Mouse (Mus musculus): ENCODE results near the gene Olfr1024.

Olfr1024 gene

GRCm38 (mm10) chr2:85904952-85905351, at the start of gene Olfr1024:
Gene Olfr1024 (minus strand): TSS chr2:85905052.
- no peak for DNase-seq (ENCODE audit: low spot score in 2 of 2)

GRCm38 (mm10) chr2:85950137-85950536, 45.3 kb upstream of the Olfr1024 start, which contains the start of gene Olfr1028:
Gene Olfr1028 (plus strand): TSS chr2:85950437.
- DNase-seq (ENCODE audit: low spot score in 2 of 2) = no peak

GRCm38 (mm10) chr2:85921258-85921657, 16.4 kb upstream of the Olfr1024 start, which contains the start of gene Olfr1026:
Gene Olfr1026 (plus strand): TSS chr2:85921558.
- no peak for DNase-seq (ENCODE audit: low spot score in 2 of 2)

- no peak for DNase-seq (ENCODE audit: low spot score in 2 of 2)
Observed at GRCm38 (mm10) chr2:85914893-85915292, 10.0 kb upstream of the Olfr1024 start, which contains the start of gene Olfr1025-ps1. Gene Olfr1025-ps1 (plus strand): TSS chr2:85915193.

- no peak for DNase-seq (ENCODE audit: low spot score in 2 of 2)
Observed at GRCm38 (mm10) chr2:85913197-85913596, 8.3 kb upstream of the Olfr1024 start.

GRCm38 (mm10) chr2:85885340-85885739, 19.5 kb downstream of the Olfr1024 start, which contains the start of gene Olfr1023:
Gene Olfr1023 (plus strand): TSS chr2:85885640.
- no peak for DNase-seq (ENCODE audit: low spot score in 2 of 2)

GRCm38 (mm10) chr2:85868294-85868693, 36.6 kb downstream of the Olfr1024 start, which contains the start of gene Olfr1022:
Gene Olfr1022 (plus strand): TSS chr2:85868594.
- no peak for DNase-seq (ENCODE audit: low spot score in 2 of 2)

Measured in heart, adult 9 months (tissue).